ENCODE assay signal across 10 mouse cellular contexts in genomic region chr11:75649155-75649561, GRCm38 (mm10). TPM values are rescaled to one million over a fixed set of nuclear protein-coding genes. Genes with fewer than 3 reads are reported as not detected.
DNase-seq lines count a peak whose midpoint lies in the region; ATAC-seq and TF ChIP-seq lines count a peak whose summit lies in the region.
"Had no signal": no experiment of that assay in that cellular context is flagged by ENCODE, and none has a peak within 500 bp of the region (broad histone marks: within the 10 kb centered on the region; RNA-seq: fewer than 3 reads in every experiment).

No protein-coding gene starts in this region.

- ATAC-seq in stomach, postnatal 0 days (ENCODE audit: low FRiP score, low TSS enrichment): no peak
- ATAC-seq: Patski had no signal

- no peak overlapping the region for H3K4me2 ChIP-seq in stomach, postnatal 0 days (replicated peaks; ENCODE audit: low read depth)
- H3K4me2 ChIP-seq: embryonic facial prominence, embryonic 12.5 days had no signal

- no peaks in the 10 kb centered on the region for H3K9me3 ChIP-seq in stomach, postnatal 0 days (ENCODE audit: control insufficient read depth, low read length)
- H3K9me3 ChIP-seq: embryonic facial prominence, embryonic 12.5 days had no signal

- peak; percentile 44 to 56 for DNase-seq in spleen, postnatal 36 days (ENCODE audit: low spot score in 2 of 2)
- DNase-seq in spleen, adult 18-20 months: no peak
- peak; percentile 66 for DNase-seq in heart, postnatal 25 days (ENCODE audit: low spot score)
- no peak for DNase-seq in liver, adult 2 months (ENCODE audit: extremely low read depth, low read depth, low spot score)
- no peak for DNase-seq in stomach, postnatal 0 days (ENCODE audit: low spot score)
- no peak for DNase-seq in thymus, adult 2 months
- DNase-seq in urinary bladder, postnatal 14 days (ENCODE audit: low spot score): no peak
- DNase-seq in ovary, postnatal 14 days (ENCODE audit: low spot score): no peak

- peak overlapping the region; percentile 64 for H3K27ac ChIP-seq in liver, adult 2 months (replicated peaks; ENCODE audit: insufficient read depth, low read depth, low read length)
- H3K27ac ChIP-seq in stomach, postnatal 0 days (replicated peaks): peak overlapping the region; percentile 69
- H3K27ac ChIP-seq in thymus, adult 2 months (ENCODE audit: control insufficient read depth, insufficient read depth, low read length): no peak overlapping the region
- H3K27ac ChIP-seq: embryonic facial prominence, embryonic 12.5 days had no signal

- H3K9ac ChIP-seq in liver, adult 2 months (ENCODE audit: low read depth, low read length): no peak overlapping the region
- peak overlapping the region; percentile 27; the same call in 1 of the 2 replicates for H3K9ac ChIP-seq in stomach, postnatal 0 days (ENCODE audit: low read length)
- H3K9ac ChIP-seq: embryonic facial prominence, embryonic 12.5 days had no signal

- no peaks in the 10 kb centered on the region for H3K79me2 ChIP-seq in liver, adult 2 months (ENCODE audit: control insufficient read depth, insufficient read depth, low read length)

- no peak for TF ChIP-seq POLR2A in liver, adult 2 months (IDR thresholded peaks at IDR 0.05; ENCODE audit: extremely low read depth, insufficient read depth, low read length)
- TF ChIP-seq POLR2A in thymus, adult 2 months (IDR thresholded peaks at IDR 0.05; ENCODE audit: control insufficient read depth, extremely low read depth, insufficient read depth, low read length, poor library complexity): no peak

- WGBS in liver, adult 2 months: 64% methylated on average over 4 of the region's 4 CpGs
- 57% methylated on average over 4 of the region's 4 CpGs for WGBS in stomach, postnatal 0 days
- 59% methylated on average over 4 of the region's 4 CpGs for WGBS in thymus, adult 2 months

- no peak for TF ChIP-seq CTCF in liver, adult 2 months (IDR thresholded peaks at IDR 0.05; ENCODE audit: low read depth, low read length)
- TF ChIP-seq CTCF in stomach, postnatal 0 days (IDR thresholded peaks at IDR 0.05; ENCODE audit: low read depth): no peak
- no peak for TF ChIP-seq CTCF in thymus, adult 2 months (IDR thresholded peaks at IDR 0.05; ENCODE audit: borderline replicate concordance, control insufficient read depth, extremely low read depth, insufficient read depth, low read length, poor library complexity)

- TF ChIP-seq EP300 in stomach, postnatal 0 days (optimal IDR thresholded peaks at IDR 0.05): no peak

- H3K36me3 ChIP-seq in liver, adult 2 months (ENCODE audit: control insufficient read depth, insufficient read depth, low read length): peaks cover 2% of the 10 kb centered on the region; the same call in 1 of the 2 replicates
- H3K36me3 ChIP-seq in stomach, postnatal 0 days (ENCODE audit: control insufficient read depth, insufficient read depth, low read length): 0 out of 2 replicates have a peak, but pooled peaks cover 2% of the 10 kb centered on the region
- H3K36me3 ChIP-seq in thymus, adult 2 months (ENCODE audit: control insufficient read depth, insufficient read depth, low read length): no peaks in the 10 kb centered on the region
- H3K36me3 ChIP-seq: embryonic facial prominence, embryonic 12.5 days had no signal

- H3K27me3 ChIP-seq in liver, adult 2 months (ENCODE audit: control insufficient read depth, insufficient read depth, low read length): no peaks in the 10 kb centered on the region
- no peaks in the 10 kb centered on the region for H3K27me3 ChIP-seq in stomach, postnatal 0 days (ENCODE audit: control insufficient read depth, insufficient read depth, low read length)
- H3K27me3 ChIP-seq in thymus, adult 2 months (ENCODE audit: control insufficient read depth, insufficient read depth, low read length): no peaks in the 10 kb centered on the region
- H3K27me3 ChIP-seq: Patski had no signal

- peaks cover 16% of the 10 kb centered on the region for H3K4me1 ChIP-seq in liver, adult 2 months (ENCODE audit: control insufficient read depth, insufficient read depth, low read length)
- peaks cover 2% of the 10 kb centered on the region; the same call in 1 of the 2 replicates for H3K4me1 ChIP-seq in stomach, postnatal 0 days (replicated peaks; ENCODE audit: control insufficient read depth, insufficient read depth)
- H3K4me1 ChIP-seq in thymus, adult 2 months (replicated peaks; ENCODE audit: control insufficient read depth, insufficient read depth, low read length): peaks cover 52% of the 10 kb centered on the region

- H3K4me3 ChIP-seq in liver, adult 2 months (ENCODE audit: insufficient read depth, low read depth, low read length): no peak overlapping the region
- H3K4me3 ChIP-seq in stomach, postnatal 0 days (ENCODE audit: low read depth, low read length): no peak overlapping the region
- H3K4me3 ChIP-seq in thymus, adult 2 months (ENCODE audit: control insufficient read depth, insufficient read depth, low read length): no peak overlapping the region
- H3K4me3 ChIP-seq: embryonic facial prominence, embryonic 12.5 days had no signal

- intact Hi-C loops in heart, postnatal 25 days (cut with DNase I): loop anchor here (2.0 kb wide), 1 partner anchor 14 kb away; no protein-coding TSS in a partner anchor

RNA-seq across cellular contexts. Expression of gene Myo1c, which starts 1.1 kb away (rescaled TPM):
- 100 to 1,000 TPM; 119 to 132 TPM for total RNA-seq in heart, postnatal 25 days (2021)
- 15.6 and 17.9 TPM in 2 replicates for total RNA-seq in liver, adult 2 months (2014; rRNA removed)
- polyA plus RNA-seq in liver, adult 2 months (2012; rRNA removed): 17.0 and 21.5 TPM in 2 replicates
- 41.8 and 41.9 TPM in 2 replicates for polyA plus RNA-seq in stomach, postnatal 0 days (2015; fragmentation: Nextera tagmentation; extraction: Ambion mirVana)
- polyA plus RNA-seq in thymus, adult 2 months (2012; rRNA removed): 78.0 and 90.2 TPM in 2 replicates

RNA-seq across cellular contexts. Expression of gene Inpp5k, which starts 18.4 kb away (rescaled TPM):
- total RNA-seq in heart, postnatal 25 days (2021): 10 to 100 TPM; 27.8 to 29.8 TPM
- 12.3 and 13.4 TPM in 2 replicates for total RNA-seq in liver, adult 2 months (2014; rRNA removed)
- polyA plus RNA-seq in liver, adult 2 months (2012; rRNA removed): 12.2 and 17.2 TPM in 2 replicates
- 19.0 and 22.4 TPM in 2 replicates for polyA plus RNA-seq in stomach, postnatal 0 days (2015; fragmentation: Nextera tagmentation; extraction: Ambion mirVana)
- 149 and 164 TPM in 2 replicates for polyA plus RNA-seq in thymus, adult 2 months (2012; rRNA removed)

RNA-seq across cellular contexts. Expression of gene Crk, which starts 29.9 kb away (rescaled TPM):
- 10 to 100 TPM; 81.3 to 88.2 TPM for total RNA-seq in heart, postnatal 25 days (2021)
- total RNA-seq in liver, adult 2 months (2014; rRNA removed): 50.5 and 51.1 TPM in 2 replicates
- 47.7 and 57.5 TPM in 2 replicates for polyA plus RNA-seq in liver, adult 2 months (2012; rRNA removed)
- polyA plus RNA-seq in stomach, postnatal 0 days (2015; fragmentation: Nextera tagmentation; extraction: Ambion mirVana): 63.5 and 68.8 TPM in 2 replicates
- 46.7 and 85.4 TPM in 2 replicates for polyA plus RNA-seq in thymus, adult 2 months (2012; rRNA removed)

Comparison
In these comparisons a context has a peak if more than half of its experiments do, and no peak if none do; other contexts are left out.
1. DNase-seq: peak in spleen, postnatal 36 days (2 of 2) and heart, postnatal 25 days (single experiment); none in spleen, adult 18-20 months (0 of 2), liver, adult 2 months (single experiment), stomach, postnatal 0 days (single experiment), thymus, adult 2 months (single experiment), urinary bladder, postnatal 14 days (single experiment) and ovary, postnatal 14 days (single experiment).